Mouse (Mus musculus) CH12.LX (cell line): Measurements from ENCODE around the gene Tmem108. TPM values are rescaled to one million over a fixed set of nuclear protein-coding genes. Genes with fewer than 3 reads are reported as not detected.

ENCODE experiments used
- DNase-seq: peaks from one replicate; pipeline ENCODE4 v3.0.0-alpha.2; 2013; ENCODE audit errors: extremely low read depth
- H3K27ac ChIP-seq: 2 replicates; pipeline ENCODE4 v1.5.1; 2012; ENCODE audit warnings: low read depth, mild to moderate bottlenecking, control low read depth, moderate library complexity; ENCODE audit not compliant: insufficient read depth
- H3K27me3 ChIP-seq: replicated peaks from 2 replicates; pipeline ENCODE3; 2012; ENCODE audit warnings: inconsistent platforms
- H3K36me3 ChIP-seq, 2 experiments: replicated peaks in 1 of 2; 2 replicates each; pipeline versions ENCODE3 to v1.6.1; 2012; ENCODE audit warnings: inconsistent platforms in 1 of 2, low read length in 1 of 2, mild to moderate bottlenecking in 1 of 2, mixed read lengths in 1 of 2, moderate library complexity in 1 of 2; ENCODE audit not compliant: control insufficient read depth in 1 of 2, insufficient read depth in 1 of 2
- H3K4me1 ChIP-seq, 2 experiments: 2 replicates each; pipeline ENCODE4 v1.6.1; 2012; ENCODE audit warnings: inconsistent platforms in 1 of 2, moderate library complexity in 1 of 2; ENCODE audit not compliant: insufficient read depth in 2 of 2, control insufficient read depth in 1 of 2
- H3K4me2 ChIP-seq: 2 replicates; pipeline ENCODE4 v1.6.1; 2012; ENCODE audit warnings: low read depth, mild to moderate bottlenecking, control low read depth; ENCODE audit not compliant: poor library complexity, insufficient read depth, severe bottlenecking
- H3K4me3 ChIP-seq, 3 experiments: fragments of 150-350 bp in 1 of 3; sonication (generic) in 1 of 3; replicated peaks in 1 of 3; 2 replicates each; pipeline versions ENCODE3 to v1.5.1; 2011 to 2012; ENCODE audit warnings: low read depth in 2 of 3, low read length in 2 of 3, mild to moderate bottlenecking in 2 of 3, moderate library complexity in 2 of 3, control low read depth in 1 of 3, improper control_type of control experiment in 1 of 3, inconsistent platforms in 1 of 3, mixed read lengths in 1 of 3; ENCODE audit not compliant: poor library complexity in 1 of 3
- H3K79me2 ChIP-seq: replicated peaks from 2 replicates; pipeline ENCODE4 v1.6.1; 2012; ENCODE audit warnings: mild to moderate bottlenecking, moderate library complexity; ENCODE audit not compliant: control insufficient read depth, poor library complexity, insufficient read depth, severe bottlenecking; ENCODE audit errors: extremely low read depth
- H3K9ac ChIP-seq: 2 replicates; pipeline ENCODE4 v1.6.1; 2012; ENCODE audit warnings: low read depth, mild to moderate bottlenecking, control low read depth, moderate library complexity; ENCODE audit not compliant: insufficient read depth
- H3K9me3 ChIP-seq: replicated peaks from 2 replicates; pipeline ENCODE3; 2012; ENCODE audit warnings: low read length, inconsistent platforms, mixed read lengths
- CHD1 ChIP-seq: IDR thresholded peaks from 2 replicates; pipeline ENCODE4 v1.6.1; 2012; ENCODE audit warnings: low read depth, low read length, improper control_type of control experiment, inconsistent platforms
- CHD2 ChIP-seq: IDR thresholded peaks from 2 replicates; pipeline ENCODE4 v1.6.1; 2011; ENCODE audit warnings: low read length, improper control_type of control experiment
- CTCF ChIP-seq, 2 experiments: IDR thresholded peaks in 1 of 2; conservative IDR thresholded peaks in 1 of 2; 2 replicates each; pipeline ENCODE4 v1.5.1; 2011 to 2012; ENCODE audit warnings: low read depth in 2 of 2, low read length in 2 of 2, improper control_type of control experiment in 1 of 2, inconsistent platforms in 1 of 2, mild to moderate bottlenecking in 1 of 2, moderate library complexity in 1 of 2
- E2F4 ChIP-seq: IDR thresholded peaks from 2 replicates; pipeline ENCODE4 v1.6.1; 2011; ENCODE audit warnings: low read depth, low read length, improper control_type of control experiment; ENCODE audit not compliant: insufficient replicate concordance
- ELF1 ChIP-seq: IDR thresholded peaks from 2 replicates; pipeline ENCODE4 v1.6.1; 2014; ENCODE audit warnings: low read depth, mild to moderate bottlenecking, inconsistent platforms, low read length, improper control_type of control experiment
- EP300 ChIP-seq: IDR thresholded peaks from 2 replicates; pipeline ENCODE4 v1.6.1; 2011; ENCODE audit warnings: low read length, improper control_type of control experiment
- ETS1 ChIP-seq: conservative IDR thresholded peaks from 2 replicates; pipeline ENCODE4 v1.6.1; 2012; ENCODE audit warnings: low read depth, mild to moderate bottlenecking, inconsistent platforms, low read length, improper control_type of control experiment, moderate library complexity
- GABPA ChIP-seq: IDR thresholded peaks from 2 replicates; pipeline ENCODE4 v1.6.1; 2012; ENCODE audit warnings: low read depth, low read length, improper control_type of control experiment, inconsistent platforms; ENCODE audit not compliant: insufficient replicate concordance
- IRF4 ChIP-seq: IDR thresholded peaks from 2 replicates; pipeline ENCODE4 v1.6.1; 2014; ENCODE audit warnings: low read depth, mild to moderate bottlenecking, inconsistent platforms, low read length, improper control_type of control experiment
- JUND ChIP-seq: conservative IDR thresholded peaks from 2 replicates; pipeline ENCODE4 v1.6.1; 2011; ENCODE audit warnings: low read depth, low read length, improper control_type of control experiment
- MAFK ChIP-seq: IDR thresholded peaks from 2 replicates; pipeline ENCODE4 v1.6.1; 2011; ENCODE audit warnings: low read length, improper control_type of control experiment; ENCODE audit not compliant: insufficient replicate concordance
- MAX ChIP-seq: IDR thresholded peaks from 2 replicates; pipeline ENCODE4 v1.6.1; 2011; ENCODE audit warnings: low read length, improper control_type of control experiment
- MEF2A ChIP-seq: IDR thresholded peaks from 2 replicates; pipeline ENCODE4 v1.6.1; 2014; ENCODE audit warnings: low read depth, mild to moderate bottlenecking, inconsistent platforms, low read length, improper control_type of control experiment, borderline replicate concordance
- MXI1 ChIP-seq: IDR thresholded peaks from 2 replicates; pipeline ENCODE4 v1.6.1; 2011; ENCODE audit warnings: mild to moderate bottlenecking, low read depth, low read length, improper control_type of control experiment
- MYC ChIP-seq: IDR thresholded peaks from 2 replicates; pipeline ENCODE4 v1.6.1; 2011; ENCODE audit warnings: low read depth, mild to moderate bottlenecking, improper control_type of control experiment, low read length
- NRF1 ChIP-seq: IDR thresholded peaks from 2 replicates; pipeline ENCODE4 v1.6.1; 2014; ENCODE audit warnings: low read depth, mild to moderate bottlenecking, inconsistent platforms, low read length, improper control_type of control experiment, moderate library complexity
- PAX5 ChIP-seq: IDR thresholded peaks from 2 replicates; pipeline ENCODE4 v1.6.1; 2012; ENCODE audit warnings: low read length, inconsistent platforms, mixed read lengths
- POLR2A ChIP-seq: IDR thresholded peaks from 2 replicates; pipeline ENCODE4 v1.6.1; 2011; ENCODE audit warnings: low read depth, mild to moderate bottlenecking, improper control_type of control experiment, low read length
- RAD21 ChIP-seq: IDR thresholded peaks from 2 replicates; pipeline ENCODE4 v1.6.1; 2011; ENCODE audit warnings: low read depth, mild to moderate bottlenecking, low read length, improper control_type of control experiment, moderate library complexity
- SIN3A ChIP-seq: IDR thresholded peaks from 2 replicates; pipeline ENCODE4 v1.6.1; 2012; ENCODE audit warnings: low read length, improper control_type of control experiment, inconsistent platforms
- TCF12 ChIP-seq: IDR thresholded peaks from 2 replicates; pipeline ENCODE4 v1.6.1; 2014; ENCODE audit warnings: low read depth, mild to moderate bottlenecking, inconsistent platforms, low read length, improper control_type of control experiment
- USF1 ChIP-seq: IDR thresholded peaks from 2 replicates; pipeline ENCODE4 v1.6.1; 2014; ENCODE audit warnings: low read depth, mild to moderate bottlenecking, inconsistent platforms, low read length, improper control_type of control experiment
- USF2 ChIP-seq: conservative IDR thresholded peaks from 2 replicates; pipeline ENCODE4 v1.6.1; 2011; ENCODE audit warnings: low read depth, low read length, improper control_type of control experiment
- ZMIZ1 ChIP-seq: IDR thresholded peaks from 2 replicates; pipeline ENCODE4 v1.6.1; 2012; ENCODE audit warnings: low read depth, mild to moderate bottlenecking, inconsistent platforms, low read length, improper control_type of control experiment
- dilution Hi-C: fragments of 300-500 bp; cut with MboI; formaldehyde crosslinking; loops from 2 replicates; pipeline ENCODE4 v1.14.3; 2020; ENCODE audit warnings: low sequenced_read_pairs; ENCODE audit not compliant: extremely low pct_unique_long_range_greater_than_20kb, extremely low pct_ligation_motif_present
- in situ Hi-C: fragments of 300-500 bp; cut with MboI; formaldehyde crosslinking; loops from 3 replicates; pipeline ENCODE4 v1.14.3; 2019; ENCODE audit warnings: low sequenced_read_pairs, low pct_ligation_motif_present, low pct_unique_long_range_greater_than_20kb, mixed read lengths
- polyA plus RNA-seq: library from polyadenylated mRNA; unstranded; fragments of >175 nt; gene quantifications from 2 replicates; pipeline ENCODE4 v1.2.1, GENCODE M21; 2012; ENCODE audit warnings: low read depth; ENCODE audit not compliant: insufficient read length
- total RNA-seq, 2 experiments: library from RNA; depleted of rRNA; stranded (reverse); fragments of 300-350 nt in 1 of 2; fragments of >200 nt in 1 of 2; gene quantifications; 2 replicates each; pipeline ENCODE4 v1.2.3; 2012 to 2014

Tmem108 gene
- total and polyA plus RNA-seq, 3 experiments, result 0.04 to 0.13 (median 0.07) TPM

DNA sequence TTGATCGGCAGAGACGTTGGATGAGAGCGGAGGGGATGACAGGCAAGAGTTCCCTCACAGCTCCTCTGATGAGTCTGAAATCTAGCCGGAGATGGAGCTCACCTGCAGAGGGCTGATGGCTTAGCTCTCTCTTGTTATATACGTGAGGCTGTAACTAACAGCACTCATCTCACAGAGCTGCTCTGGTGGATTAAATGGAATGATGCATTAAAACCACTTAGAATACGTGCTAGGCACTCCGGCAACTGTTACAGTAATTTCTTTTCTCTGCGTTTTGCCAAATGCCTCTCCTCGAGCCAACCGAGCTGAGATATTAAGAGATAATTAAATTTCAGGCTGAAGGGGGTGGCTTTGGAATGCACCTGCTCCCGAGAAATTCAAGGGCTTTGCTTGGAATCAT lies 97.5 kb downstream of the Tmem108 start:
- Histone ChIP-seq H3K27me3 (peaks cover 4% of the 10 kb centered on the region), H3K79me2 (no peaks in the 10 kb centered on the region), H3K27ac (no peak overlapping the region), H3K9me3 (peaks cover 2% of the 10 kb centered on the region), H3K4me1 (peaks cover 0 to 9% of the 10 kb centered on the region in 2 experiments; a peak in 1 of 4 replicates), H3K36me3 (no peaks in the 10 kb centered on the region), H3K9ac (no peak overlapping the region)
- dilution Hi-C loops, result no loop called here
- TF ChIP-seq IRF4, result no peak
- TF ChIP-seq JUND, result no peak
- TF ChIP-seq NRF1, result no peak
- TF ChIP-seq CHD1, result no peak
- TF ChIP-seq E2F4, result no peak
- TF ChIP-seq MYC, result no peak
- TF ChIP-seq PAX5, result no peak
- no peak for TF ChIP-seq MXI1
- no peak for TF ChIP-seq EP300
- no peak for TF ChIP-seq RAD21
- TF ChIP-seq MAX, result no peak
- TF ChIP-seq ZMIZ1, result no peak
- no peak for TF ChIP-seq POLR2A
- no peak for TF ChIP-seq ELF1
- TF ChIP-seq, all 38 proteins: peak for 0
- in situ Hi-C loops, result no loop called here
- no peak overlapping the region for H3K4me2 ChIP-seq
- no peak for DNase-seq
- H3K4me3 ChIP-seq, result no peak overlapping the region

DNA sequence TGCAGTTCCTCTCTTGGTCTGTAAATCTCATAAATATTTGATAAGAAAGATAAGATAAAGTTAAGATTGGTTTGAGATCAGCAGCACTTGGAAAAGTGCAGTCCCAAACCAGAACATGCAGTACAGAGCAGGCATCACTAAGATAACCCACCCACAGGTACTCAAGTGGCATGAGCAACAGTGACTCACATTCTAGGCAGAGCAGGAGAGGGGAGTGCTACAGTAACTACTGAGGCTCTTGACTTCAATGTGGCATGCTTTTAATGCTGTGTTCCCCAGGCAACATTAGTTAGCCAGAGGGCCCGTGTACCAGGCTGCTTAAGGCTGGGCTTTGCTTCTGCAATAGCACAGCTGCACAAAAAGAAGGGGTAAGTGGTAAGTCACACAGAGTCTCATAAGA lies 99.8 kb downstream of the Tmem108 start:
- Histone ChIP-seq H3K4me2 (no peak overlapping the region), H3K27me3 (peaks cover 10% of the 10 kb centered on the region), H3K79me2 (no peaks in the 10 kb centered on the region), H3K4me3 (no peak overlapping the region), H3K36me3 (no peaks in the 10 kb centered on the region), H3K4me1 (peaks cover 0 to 9% of the 10 kb centered on the region in 2 experiments; a peak in 1 of 4 replicates), H3K27ac (no peak overlapping the region), H3K9ac (no peak overlapping the region), H3K9me3 (peaks cover 2% of the 10 kb centered on the region)
- dilution Hi-C loops (no loop called here), in situ Hi-C loops (no loop called here)
- TF ChIP-seq SIN3A (no peak), CHD2 (no peak), NRF1 (no peak), USF2 (no peak), MEF2A (no peak), ETS1 (no peak), CHD1 (no peak), USF1 (no peak), PAX5 (no peak), IRF4 (no peak), MAFK (no peak), CTCF (conservative IDR thresholded peaks at IDR 0.05 in 1 of 2, IDR thresholded peaks at IDR 0.05 in 1 of 2; ENCODE audit: low read depth in 2 of 2, low read length in 2 of 2) (no peak), MYC (no peak), TCF12 (no peak), POLR2A (no peak), GABPA (no peak)
- no peak for DNase-seq
